Mouse (Mus musculus) cortical plate, adult 2 months (tissue): ENCODE results near the gene Zdhhc3. TPM values are rescaled to one million over a fixed set of nuclear protein-coding genes. Genes with fewer than 3 reads are reported as not detected.

Source experiments
- H3K27ac ChIP-seq: fragments of 200-500 bp; 2 replicates; pipeline ENCODE4 v1.5.1; 2012; ENCODE audit warnings: low read length, control low read depth, inconsistent platforms; ENCODE audit not compliant: insufficient read depth
- H3K4me1 ChIP-seq: fragments of 200-500 bp; 2 replicates; pipeline ENCODE4 v1.6.1; 2011; ENCODE audit warnings: low read length; ENCODE audit not compliant: control insufficient read depth, insufficient read depth
- H3K4me3 ChIP-seq: fragments of 200-500 bp; 2 replicates; pipeline ENCODE4 v1.5.1; 2011; ENCODE audit warnings: mild to moderate bottlenecking, low read length, control low read depth; ENCODE audit not compliant: insufficient read depth
- CTCF ChIP-seq: fragments of 200-500 bp; IDR thresholded peaks from 2 replicates; pipeline ENCODE4 v1.5.1; 2011; ENCODE audit warnings: mild to moderate bottlenecking, control low read depth, low read length; ENCODE audit not compliant: insufficient read depth; ENCODE audit errors: extremely low read depth
- POLR2A ChIP-seq: fragments of 200-500 bp; IDR thresholded peaks from 2 replicates; pipeline ENCODE4 v1.6.1; 2011; ENCODE audit warnings: mild to moderate bottlenecking, low read length, control low read depth; ENCODE audit not compliant: insufficient read depth; ENCODE audit errors: extremely low read depth
- polyA plus RNA-seq: library from polyadenylated mRNA; depleted of rRNA; stranded (reverse); fragments of >200 nt; gene quantifications from 2 replicates; pipeline ENCODE4 v1.2.3, GENCODE M21; 2012

Zdhhc3 gene
- polyA plus RNA-seq, 1 experiment = 75.1 TPM

GRCm38 (mm10) chr9:123085373-123085772 lies 27.6 kb downstream of the Zdhhc3 start:
- Histone ChIP-seq H3K4me3 (no peak overlapping the region), H3K4me1 (no peaks in the 10 kb centered on the region; the same call in 1 of the 2 replicates), H3K27ac (no peak overlapping the region)
- TF ChIP-seq POLR2A = no peak
- TF ChIP-seq CTCF = no peak

GRCm38 (mm10) chr9:123080796-123081195 lies 32.2 kb downstream of the Zdhhc3 start:
- TF ChIP-seq POLR2A (no peak), CTCF (no peak)
- no peak overlapping the region for H3K27ac ChIP-seq
- no peak overlapping the region for H3K4me3 ChIP-seq
- no peaks in the 10 kb centered on the region; the same call in 1 of the 2 replicates for H3K4me1 ChIP-seq

GRCm38 (mm10) chr9:123080355-123080754 lies 32.6 kb downstream of the Zdhhc3 start:
- Histone ChIP-seq H3K27ac (no peak overlapping the region), H3K4me1 (no peaks in the 10 kb centered on the region; the same call in 1 of the 2 replicates), H3K4me3 (no peak overlapping the region)
- no peak for TF ChIP-seq POLR2A
- TF ChIP-seq CTCF = no peak

GRCm38 (mm10) chr9:123079149-123079548 lies 33.9 kb downstream of the Zdhhc3 start:
- TF ChIP-seq POLR2A (no peak), CTCF (no peak)
- no peak overlapping the region for H3K27ac ChIP-seq
- H3K4me3 ChIP-seq = no peak overlapping the region
- no peaks in the 10 kb centered on the region; the same call in 1 of the 2 replicates for H3K4me1 ChIP-seq

- Histone ChIP-seq H3K4me3 (no peak overlapping the region), H3K4me1 (no peaks in the 10 kb centered on the region), H3K27ac (no peak overlapping the region)
- TF ChIP-seq POLR2A (no peak), CTCF (no peak)
Observed at GRCm38 (mm10) chr9:123060172-123060571, 52.8 kb downstream of the Zdhhc3 start.

- no peak for TF ChIP-seq CTCF
- no peak for TF ChIP-seq POLR2A
- Histone ChIP-seq H3K4me3 (no peak overlapping the region), H3K4me1 (no peaks in the 10 kb centered on the region), H3K27ac (no peak overlapping the region)
Observed at GRCm38 (mm10) chr9:123058724-123059292, 54.2 kb downstream of the Zdhhc3 start.

GRCm38 (mm10) chr9:123047665-123048064 lies 65.3 kb downstream of the Zdhhc3 start:
- no peak for TF ChIP-seq CTCF
- TF ChIP-seq POLR2A = no peak
- H3K4me3 ChIP-seq = no peak overlapping the region
- no peak overlapping the region for H3K27ac ChIP-seq
- no peaks in the 10 kb centered on the region for H3K4me1 ChIP-seq

- Histone ChIP-seq H3K27ac (no peak within 1 kb of the TSS), H3K4me1 (no peaks in the 10 kb centered on the region), H3K4me3 (no peak within 1 kb of the TSS)
- TF ChIP-seq CTCF (no peak), POLR2A (no peak)
Observed at GRCm38 (mm10) chr9:123034426-123034825, 78.6 kb downstream of the Zdhhc3 start, which contains the start of gene Tgm4. Gene Tgm4 (plus strand): TSS chr9:123034726.

- TF ChIP-seq POLR2A = no peak
- no peak for TF ChIP-seq CTCF
- Histone ChIP-seq H3K4me3 (no peak overlapping the region), H3K4me1 (no peaks in the 10 kb centered on the region), H3K27ac (no peak overlapping the region)
Observed at GRCm38 (mm10) chr9:123031496-123032246, 81.3 kb downstream of the Zdhhc3 start.

GRCm38 (mm10) chr9:123024201-123024600 lies 88.8 kb downstream of the Zdhhc3 start:
- H3K4me3 ChIP-seq = no peak overlapping the region
- no peaks in the 10 kb centered on the region for H3K4me1 ChIP-seq
- H3K27ac ChIP-seq = no peak overlapping the region
- TF ChIP-seq POLR2A (no peak), CTCF (no peak)
